Mouse (Mus musculus): ENCODE results near the gene Tlcd1. TPM values are rescaled to one million over a fixed set of nuclear protein-coding genes. Genes with fewer than 3 reads are reported as not detected.

Gene Tlcd1
- polyA plus RNA-seq, 2 experiments: 44.9 to 69.6 TPM

GRCm38 (mm10) chr11:78163681-78164603 is 12.6 kb upstream of the Tlcd1 start:
- H3K4me2 ChIP-seq (ENCODE audit: low read depth): peak overlapping the region; percentile 98
- peak overlapping the region; percentile 85 to 93 for H3K4me3 ChIP-seq (ENCODE audit: insufficient read depth in 1 of 2, low read depth in 2 of 2, low read length in 2 of 2)
- WGBS (ENCODE audit: insufficient replicate concordance): 2% methylated on average over 22 of the region's 22 CpGs
- ATAC-seq (ENCODE audit: insufficient read depth) (no peak), DNase-seq (ENCODE audit: low read depth in 3 of 3, low spot score in 3 of 3) (no peak)
- TF ChIP-seq EP300 (IDR thresholded peaks at IDR 0.05; ENCODE audit: low read depth): no peak
- no peak for TF ChIP-seq CTCF (IDR thresholded peaks at IDR 0.05; ENCODE audit: low read depth)
- no peaks in the 10 kb centered on the region for H3K27me3 ChIP-seq (ENCODE audit: control insufficient read depth, insufficient read depth, low read length)
- peak overlapping the region; percentile 95 for H3K9ac ChIP-seq (replicated peaks)
- peaks cover 36 to 37% of the 10 kb centered on the region in 2 experiments for H3K4me1 ChIP-seq (replicated peaks; ENCODE audit: control insufficient read depth in 2 of 2, insufficient read depth in 2 of 2, low read length in 1 of 2)
- no peaks in the 10 kb centered on the region for H3K9me3 ChIP-seq (ENCODE audit: control insufficient read depth, low read length)
- peaks cover 24% of the 10 kb centered on the region for H3K36me3 ChIP-seq (replicated peaks; ENCODE audit: control insufficient read depth, insufficient read depth, low read depth)
- H3K27ac ChIP-seq: peak overlapping the region; percentile 70

GRCm38 (mm10) chr11:78164604-78164923 is 11.9 kb upstream of the Tlcd1 start:
- Histone ChIP-seq H3K9me3 (ENCODE audit: control insufficient read depth, low read length) (no peaks in the 10 kb centered on the region), H3K36me3 (replicated peaks; ENCODE audit: control insufficient read depth, insufficient read depth, low read depth) (peaks cover 22% of the 10 kb centered on the region), H3K4me3 (ENCODE audit: insufficient read depth in 1 of 2, low read depth in 2 of 2, low read length in 2 of 2) (peak overlapping the region; percentile 85 to 93), H3K4me2 (ENCODE audit: low read depth) (peak overlapping the region; percentile 98), H3K27ac (peak overlapping the region; percentile 70), H3K27me3 (ENCODE audit: control insufficient read depth, insufficient read depth, low read length) (no peaks in the 10 kb centered on the region), H3K9ac (replicated peaks) (peak overlapping the region; percentile 95), H3K4me1 (replicated peaks; ENCODE audit: control insufficient read depth in 2 of 2, insufficient read depth in 2 of 2, low read length in 1 of 2) (peaks cover 42 to 43% of the 10 kb centered on the region in 2 experiments)
- DNase-seq (ENCODE audit: low read depth in 3 of 3, low spot score in 3 of 3): no peak
- TF ChIP-seq EP300 (IDR thresholded peaks at IDR 0.05; ENCODE audit: low read depth) (no peak), CTCF (IDR thresholded peaks at IDR 0.05; ENCODE audit: low read depth) (no peak)
- no peak for ATAC-seq (ENCODE audit: insufficient read depth)
- WGBS (ENCODE audit: insufficient replicate concordance): under 1% methylated on average over 14 of the region's 14 CpGs

DNA sequence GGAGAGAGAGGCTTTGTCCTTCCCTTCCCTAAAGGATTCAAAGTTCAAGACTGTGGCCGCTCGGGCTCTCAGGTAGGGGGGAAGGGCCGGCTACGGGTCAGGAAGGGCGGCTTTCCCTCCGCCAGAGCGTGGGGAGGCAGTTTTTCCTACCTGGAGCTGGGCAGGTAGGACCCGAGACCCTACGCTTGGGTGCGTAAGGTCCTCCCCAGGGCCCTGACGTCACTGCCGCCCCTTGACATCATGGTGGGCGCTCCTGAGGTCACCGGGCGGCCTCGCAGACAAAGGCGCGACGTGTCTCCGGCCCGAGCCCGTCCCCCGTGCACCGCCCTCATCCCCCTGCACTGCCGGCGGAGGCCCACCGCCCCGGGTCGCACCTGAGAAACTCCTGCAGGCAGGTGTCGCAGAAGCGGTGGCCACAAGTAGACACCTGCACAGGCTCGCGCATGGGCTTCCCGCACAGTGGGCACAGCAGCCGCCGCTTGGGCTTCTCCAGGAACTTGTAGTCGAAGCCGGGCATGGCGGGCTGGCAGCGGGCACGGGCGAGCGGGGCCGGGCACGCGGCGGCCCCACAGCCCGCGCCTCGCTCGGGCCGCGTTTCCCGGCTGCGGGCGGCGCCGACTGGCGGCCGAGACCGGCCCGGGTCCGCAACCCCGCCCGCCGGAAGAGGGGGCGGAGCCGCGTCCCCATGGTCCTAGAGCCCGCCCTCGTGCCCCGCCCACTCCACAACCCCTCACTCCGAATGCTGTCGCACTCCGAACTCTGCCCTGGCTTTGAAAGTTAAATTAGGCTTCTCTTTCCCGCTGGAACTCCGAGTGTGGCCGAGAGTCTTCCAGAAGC is 11.4 kb upstream of the Tlcd1 start, which contains the start of gene Traf4:
TSS of gene Traf4 (minus strand) at position 666 of the 837 bp plus-strand sequence.
- peak within 1 kb of the TSS; percentile 95 for H3K9ac ChIP-seq (replicated peaks)

DNA sequence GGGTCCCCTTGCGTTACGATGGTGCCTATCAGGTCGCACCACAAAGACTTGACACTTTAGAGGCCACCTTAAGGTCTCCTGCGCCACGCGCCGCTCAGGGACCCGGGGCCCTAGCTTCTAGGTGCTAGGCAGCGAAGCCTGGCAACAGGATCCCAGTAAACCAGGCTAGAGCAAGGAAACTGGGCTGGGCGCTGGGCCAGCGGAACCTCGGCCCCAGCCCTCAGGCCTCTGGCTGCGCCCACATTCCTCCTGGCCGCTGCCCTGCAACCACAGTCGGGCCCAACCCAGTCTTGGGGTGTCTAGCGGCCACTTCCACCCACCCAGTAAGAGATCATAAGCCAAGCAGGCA is 10.8 kb upstream of the Tlcd1 start:
- ATAC-seq (ENCODE audit: insufficient read depth): peak; percentile 21
- TF ChIP-seq EP300 (IDR thresholded peaks at IDR 0.05; ENCODE audit: low read depth) (no peak), CTCF (IDR thresholded peaks at IDR 0.05; ENCODE audit: low read depth) (no peak)
- Histone ChIP-seq H3K9me3 (ENCODE audit: control insufficient read depth, low read length) (no peaks in the 10 kb centered on the region), H3K4me3 (ENCODE audit: insufficient read depth in 1 of 2, low read depth in 2 of 2, low read length in 2 of 2) (peak overlapping the region; percentile 74 to 93), H3K9ac (replicated peaks) (peak overlapping the region; percentile 95), H3K27ac (peak overlapping the region; percentile 72), H3K4me2 (ENCODE audit: low read depth) (peak overlapping the region; percentile 98), H3K36me3 (replicated peaks; ENCODE audit: control insufficient read depth, insufficient read depth, low read depth) (peaks cover 11% of the 10 kb centered on the region), H3K4me1 (replicated peaks; ENCODE audit: control insufficient read depth in 2 of 2, insufficient read depth in 2 of 2, low read length in 1 of 2) (peaks cover 45 to 50% of the 10 kb centered on the region in 2 experiments), H3K27me3 (ENCODE audit: control insufficient read depth, insufficient read depth, low read length) (no peaks in the 10 kb centered on the region)
- WGBS (ENCODE audit: insufficient replicate concordance): 3% methylated on average over 16 of the region's 16 CpGs
- DNase-seq (ENCODE audit: low read depth in 3 of 3, low spot score in 3 of 3): no peak

More for the DNA sequence above, 11.4 kb upstream of the Tlcd1 start, which contains the start of gene Traf4:
- ATAC-seq (ENCODE audit: insufficient read depth) (peak; percentile 80), DNase-seq (ENCODE audit: low read depth in 3 of 3, low spot score in 3 of 3) (peak in 2 of 3 experiments; percentile 68 to 69)
- Histone ChIP-seq H3K4me2 (ENCODE audit: low read depth) (peak within 1 kb of the TSS; percentile 98), H3K36me3 (replicated peaks; ENCODE audit: control insufficient read depth, insufficient read depth, low read depth) (peaks cover 17% of the 10 kb centered on the region), H3K9me3 (ENCODE audit: control insufficient read depth, low read length) (no peaks in the 10 kb centered on the region), H3K4me3 (ENCODE audit: insufficient read depth in 1 of 2, low read depth in 2 of 2, low read length in 2 of 2) (peak within 1 kb of the TSS; percentile 85 to 93), H3K27ac (peak within 1 kb of the TSS; percentile 72), H3K27me3 (ENCODE audit: control insufficient read depth, insufficient read depth, low read length) (no peaks in the 10 kb centered on the region), H3K4me1 (replicated peaks; ENCODE audit: control insufficient read depth in 2 of 2, insufficient read depth in 2 of 2, low read length in 1 of 2) (peaks cover 45 to 46% of the 10 kb centered on the region in 2 experiments)
- TF ChIP-seq EP300 (IDR thresholded peaks at IDR 0.05; ENCODE audit: low read depth): no peak
- TF ChIP-seq CTCF (IDR thresholded peaks at IDR 0.05; ENCODE audit: low read depth): no peak
- whole genome bisulfite sequencing (ENCODE audit: insufficient replicate concordance): under 1% methylated on average over 78 of the region's 78 CpGs

Measured in liver, embryonic 14.5 days (tissue).